ENCODE assay signal across 8 mouse cellular contexts in the genomic region with DNA sequence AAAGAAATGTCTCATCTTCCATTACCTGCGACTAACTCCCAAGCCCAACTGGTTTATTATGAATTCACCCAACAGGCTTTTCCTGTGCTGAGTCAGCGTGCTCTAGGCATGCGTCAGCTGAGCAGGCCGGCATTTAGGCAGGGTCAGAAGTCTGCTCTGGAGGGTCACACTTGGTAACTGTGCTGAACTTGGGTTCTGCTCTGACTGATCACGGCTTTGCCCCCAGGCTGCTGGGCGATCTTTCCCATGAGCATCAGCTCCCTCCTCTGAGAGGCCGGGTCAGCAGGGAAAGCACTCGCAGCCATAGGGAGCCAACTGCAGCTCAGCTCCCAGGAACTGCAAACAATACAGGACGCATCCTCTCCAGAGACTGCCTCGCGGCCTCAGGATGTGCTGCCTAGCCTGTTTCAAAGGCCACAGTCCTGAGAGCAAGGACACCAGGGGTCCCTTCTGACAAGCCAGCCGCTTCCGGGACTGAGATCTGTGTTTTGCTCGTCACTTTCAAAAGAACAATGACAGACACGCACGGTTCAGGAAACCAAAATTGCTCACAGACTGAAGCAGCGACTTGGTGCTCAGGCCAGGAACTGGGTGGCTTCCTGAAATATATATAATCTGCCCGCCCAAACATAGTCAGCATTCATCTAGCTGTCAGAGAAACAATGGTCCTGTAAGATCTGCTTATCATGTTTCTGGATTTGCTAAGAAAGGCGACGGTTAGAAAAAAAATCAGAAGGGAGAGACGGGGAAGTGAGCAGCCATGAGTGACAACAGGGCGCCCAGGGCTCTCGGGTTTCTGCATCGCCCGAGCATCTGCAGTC. TPM values are rescaled to one million over a fixed set of nuclear protein-coding genes. Genes with fewer than 3 reads are reported as not detected.
DNase-seq lines count a peak whose midpoint lies in the region; ATAC-seq and TF ChIP-seq lines count a peak whose summit lies in the region.

No protein-coding gene starts in this region.

- TF ChIP-seq EP300 in liver, postnatal 0 days (IDR thresholded peaks at IDR 0.05; ENCODE audit: low read depth), result peak; percentile 53; the same call in 1 of the 2 replicates

- no peaks in the 10 kb centered on the region for H3K27me3 ChIP-seq in spleen, adult 2 months (ENCODE audit: control insufficient read depth, insufficient read depth, low read length)
- no peaks in the 10 kb centered on the region for H3K27me3 ChIP-seq in forebrain, embryonic 13.5 days
- H3K27me3 ChIP-seq in liver, postnatal 0 days (ENCODE audit: insufficient read depth, low read length), result no peaks in the 10 kb centered on the region
- H3K27me3 ChIP-seq in neural tube, embryonic 15.5 days (replicated peaks), result no peaks in the 10 kb centered on the region

- H3K9me3 ChIP-seq in forebrain, embryonic 13.5 days (replicated peaks), result no peaks in the 10 kb centered on the region
- H3K9me3 ChIP-seq in liver, postnatal 0 days (ENCODE audit: low read length), result no peaks in the 10 kb centered on the region
- H3K9me3 ChIP-seq in neural tube, embryonic 15.5 days (replicated peaks), result no peaks in the 10 kb centered on the region

- H3K36me3 ChIP-seq in spleen, adult 2 months (ENCODE audit: control insufficient read depth, insufficient read depth, low read length), result peaks cover under 1% of the 10 kb centered on the region; the same call in 1 of the 2 replicates
- peaks cover 32% of the 10 kb centered on the region for H3K36me3 ChIP-seq in forebrain, embryonic 13.5 days (ENCODE audit: poor library complexity, severe bottlenecking)
- no peaks in the 10 kb centered on the region for H3K36me3 ChIP-seq in liver, postnatal 0 days (replicated peaks; ENCODE audit: insufficient read depth, low read length)
- 0 out of 2 replicates have a peak, but pooled peaks cover 11% of the 10 kb centered on the region for H3K36me3 ChIP-seq in neural tube, embryonic 15.5 days

- no peak for ATAC-seq in forebrain, embryonic 13.5 days
- peak; percentile 66 for ATAC-seq in inflammation-experienced regulatory T-cells, adult 6 months
- peak; percentile 62 for ATAC-seq in liver, postnatal 0 days
- ATAC-seq in neural tube, embryonic 15.5 days (ENCODE audit: low FRiP score), result no peak

- peak overlapping the region; percentile 4 for H3K4me2 ChIP-seq in forebrain, embryonic 13.5 days
- peak overlapping the region; percentile 61 for H3K4me2 ChIP-seq in liver, postnatal 0 days (ENCODE audit: low read depth, low read length)
- H3K4me2 ChIP-seq in neural tube, embryonic 15.5 days, result peak overlapping the region; percentile 21

- peak in 1 of 2 experiments; percentile 31 for DNase-seq in spleen, adult 2 months (ENCODE audit: low read depth in 1 of 2, low spot score in 2 of 2)
- DNase-seq in spleen, postnatal 4 days (ENCODE audit: low spot score in 2 of 2), result no peak
- peak; percentile 46 for DNase-seq in liver, postnatal 0 days
- no peak for DNase-seq in gastrocnemius, adult 8-10 months (ENCODE audit: low spot score in 2 of 2)
- no peak for DNase-seq in layer of hippocampus, postnatal 10 days (ENCODE audit: low spot score in 2 of 2)

- peaks cover 26% of the 10 kb centered on the region for H3K4me1 ChIP-seq in spleen, adult 2 months (ENCODE audit: control insufficient read depth, insufficient read depth, insufficient read length)
- peaks cover 15% of the 10 kb centered on the region for H3K4me1 ChIP-seq in forebrain, embryonic 13.5 days
- peaks cover 39% of the 10 kb centered on the region for H3K4me1 ChIP-seq in liver, postnatal 0 days (ENCODE audit: insufficient read depth)
- peaks cover 17% of the 10 kb centered on the region for H3K4me1 ChIP-seq in neural tube, embryonic 15.5 days

- peak overlapping the region; percentile 88 for H3K27ac ChIP-seq in spleen, adult 2 months (ENCODE audit: insufficient read depth, low read length)
- H3K27ac ChIP-seq in forebrain, embryonic 13.5 days, result peak overlapping the region; percentile 25; the same call in 1 of the 2 replicates
- H3K27ac ChIP-seq in liver, postnatal 0 days (ENCODE audit: low read depth), result peak overlapping the region; percentile 89
- peak overlapping the region; percentile 52 for H3K27ac ChIP-seq in neural tube, embryonic 15.5 days (replicated peaks)

- TF ChIP-seq POLR2A in spleen, adult 2 months (IDR thresholded peaks at IDR 0.05; ENCODE audit: low read depth, low read length), result no peak

- no peak for TF ChIP-seq CTCF in spleen, adult 2 months (IDR thresholded peaks at IDR 0.05; ENCODE audit: extremely low read depth, insufficient read depth, insufficient read length, insufficient replicate concordance)
- peak; percentile 18; the same call in 1 of the 2 replicates for TF ChIP-seq CTCF in liver, postnatal 0 days (IDR thresholded peaks at IDR 0.05; ENCODE audit: low read depth)

- 10% methylated on average over 25 of the region's 25 CpGs for WGBS in spleen, adult 2 months
- WGBS in forebrain, embryonic 13.5 days, result 27% methylated on average over 25 of the region's 25 CpGs
- WGBS in liver, postnatal 0 days (ENCODE audit: insufficient replicate concordance), result 16% methylated on average over 25 of the region's 25 CpGs
- 35% methylated on average over 25 of the region's 25 CpGs for WGBS in neural tube, embryonic 15.5 days

- H3K4me3 ChIP-seq in spleen, adult 2 months (ENCODE audit: extremely low read depth, insufficient read depth, insufficient read length), result peak overlapping the region; percentile 41
- H3K4me3 ChIP-seq in forebrain, embryonic 13.5 days, result no peak overlapping the region
- H3K4me3 ChIP-seq in liver, postnatal 0 days (ENCODE audit: low read depth, low read length), result peak overlapping the region; percentile 11; the same call in 1 of the 2 replicates
- H3K4me3 ChIP-seq in neural tube, embryonic 15.5 days (replicated peaks), result no peak overlapping the region

- peak overlapping the region; percentile 35; the same call in 1 of the 2 replicates for H3K9ac ChIP-seq in forebrain, embryonic 13.5 days
- peak overlapping the region; percentile 57 for H3K9ac ChIP-seq in liver, postnatal 0 days (replicated peaks)
- H3K9ac ChIP-seq in neural tube, embryonic 15.5 days (replicated peaks), result no peak overlapping the region

RNA-seq across cellular contexts. Expression of a gene that starts 26.6 kb away (rescaled TPM):
- polyA plus RNA-seq in spleen, adult 2 months (2012; rRNA removed), result 11.1 and 12.1 TPM in 2 replicates
- 39.0 and 42.2 TPM in 2 replicates for polyA plus RNA-seq in forebrain, embryonic 13.5 days (2015; fragmentation: Nextera tagmentation; extraction: Ambion mirVana)
- polyA plus RNA-seq in inflammation-experienced regulatory T-cells, adult 6 months (2017; shearing (Covaris generic)), result 10 to 100 TPM; 27.8 to 36.9 (median 31.0) TPM
- 4.4 and 5.4 TPM in 2 replicates for polyA plus RNA-seq in liver, postnatal 0 days (2015; fragmentation: Nextera tagmentation; extraction: Ambion mirVana)
- polyA plus RNA-seq in neural tube, embryonic 15.5 days (2015; fragmentation: Nextera tagmentation; extraction: Ambion mirVana), result 27.2 and 31.9 TPM in 2 replicates
- 1 to 10 TPM; 3.3 to 4.2 (median 4.0) TPM for total RNA-seq in gastrocnemius, adult 8-10 months (2022)
- 10 to 100 TPM; 20.1 to 23.9 TPM for total RNA-seq in layer of hippocampus, postnatal 10 days (2021)

RNA-seq across cellular contexts. Expression of a gene that starts 46.5 kb away (rescaled TPM):
- polyA plus RNA-seq in spleen, adult 2 months (2012; rRNA removed), result 12.1 and 13.1 TPM in 2 replicates
- 3.0 and 3.6 TPM in 2 replicates for polyA plus RNA-seq in forebrain, embryonic 13.5 days (2015; fragmentation: Nextera tagmentation; extraction: Ambion mirVana)
- polyA plus RNA-seq in inflammation-experienced regulatory T-cells, adult 6 months (2017; shearing (Covaris generic)), result under 1 TPM; 0.30 to 0.87 (median 0.54) TPM
- polyA plus RNA-seq in liver, postnatal 0 days (2015; fragmentation: Nextera tagmentation; extraction: Ambion mirVana), result 0.82 and 0.95 TPM in 2 replicates
- 2.2 and 3.3 TPM in 2 replicates for polyA plus RNA-seq in neural tube, embryonic 15.5 days (2015; fragmentation: Nextera tagmentation; extraction: Ambion mirVana)
- total RNA-seq in gastrocnemius, adult 8-10 months (2022), result 10 to 100 TPM; 33.4 to 44.9 (median 41.1) TPM
- total RNA-seq in layer of hippocampus, postnatal 10 days (2021), result 10 to 100 TPM; 28.0 to 29.1 TPM

Comparison
In these comparisons a context has a peak if more than half of its experiments do, and no peak if none do; other contexts are left out.
1. H3K27ac ChIP-seq: peak in every context shown above with its lines; median percentile 89 in liver, postnatal 0 days; 88 in spleen, adult 2 months; 52 in neural tube, embryonic 15.5 days; 25 in forebrain, embryonic 13.5 days.
2. H3K4me3 ChIP-seq: peak in spleen, adult 2 months (single experiment) and liver, postnatal 0 days (single experiment); none in forebrain, embryonic 13.5 days (single experiment) and neural tube, embryonic 15.5 days (single experiment).
3. ATAC-seq: peak in inflammation-experienced regulatory T-cells, adult 6 months (single experiment) and liver, postnatal 0 days (single experiment); none in forebrain, embryonic 13.5 days (single experiment) and neural tube, embryonic 15.5 days (single experiment).
4. H3K4me2 ChIP-seq: peak in every context shown above with its lines; median percentile 61 in liver, postnatal 0 days; 21 in neural tube, embryonic 15.5 days; 4 in forebrain, embryonic 13.5 days.